Mouse (Mus musculus) erythroblast, embryonic 14.5 days (primary cell): Measurements from ENCODE around the gene Ptprd.

Experiments
- GATA1 ChIP-seq: IDR thresholded peaks from 2 replicates; pipeline ENCODE4 v1.6.1; 2012; ENCODE audit warnings: low read length, inconsistent platforms, mixed read lengths
- TAL1 ChIP-seq: IDR thresholded peaks from 3 replicates; pipeline ENCODE4 v1.6.1; 2012; ENCODE audit warnings: low read length, inconsistent platforms, mixed read lengths

DNA sequence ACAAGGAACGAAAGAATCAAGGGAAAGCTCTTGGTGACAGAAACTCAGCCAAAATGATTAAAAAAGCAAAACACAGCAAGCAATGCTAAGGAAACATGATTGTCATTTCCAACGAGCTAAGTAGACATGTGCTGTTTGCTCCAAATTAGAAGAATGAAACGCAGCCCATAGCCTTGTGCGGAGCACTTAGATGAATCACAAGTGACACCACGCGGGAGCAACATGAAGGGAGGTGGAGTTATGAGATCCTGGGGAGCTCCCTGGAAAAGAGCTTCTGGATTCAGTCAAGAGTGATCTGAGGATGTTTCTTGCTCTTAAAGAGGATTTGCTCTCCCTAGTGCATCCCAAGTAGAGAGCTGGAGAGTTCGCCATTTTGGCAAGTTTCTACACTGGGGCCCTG lies 1590.0 kb downstream of the Ptprd start:
- TF ChIP-seq GATA1 (no peak), TAL1 (no peak)
